Mouse (Mus musculus): ENCODE data around the gene Tmem147.
"Not testable (repeated sequence)": the region's sequence is repeated elsewhere in the genome, so short reads cannot be mapped to it uniquely, and the experiment has no call there.

Gene Tmem147

DNA sequence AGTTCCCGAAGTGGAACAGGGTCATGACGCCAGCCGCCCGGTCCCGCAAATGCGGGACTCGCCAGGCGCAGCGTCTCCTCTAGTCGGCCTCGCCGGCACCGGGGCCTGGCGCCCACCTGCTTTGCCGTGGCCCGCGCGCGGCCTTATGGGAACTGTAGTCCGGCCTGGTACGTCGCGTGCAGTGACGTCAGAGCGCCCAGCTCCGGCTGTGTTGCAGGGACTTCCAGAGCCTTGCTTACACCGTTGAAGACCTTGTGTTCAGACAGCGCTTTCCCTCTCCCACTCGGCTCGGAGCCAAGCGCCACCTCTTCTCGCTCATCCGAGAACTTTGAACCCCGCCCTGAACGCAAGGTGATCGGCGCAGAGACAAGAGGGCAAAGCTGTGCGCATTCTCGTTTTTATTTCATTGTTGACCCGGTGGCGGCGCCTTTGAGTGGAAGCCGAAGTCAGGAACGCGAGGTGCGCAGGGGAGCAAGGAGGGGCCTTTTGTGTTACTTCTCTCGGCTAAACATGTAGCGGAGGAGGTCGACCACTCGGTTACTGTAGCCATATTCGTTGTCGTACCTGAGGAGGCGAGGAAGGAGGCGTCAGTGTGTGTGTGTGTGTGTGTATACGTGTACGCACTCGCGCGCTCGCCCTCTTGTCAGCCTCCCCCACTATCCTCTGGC, at the start of gene Tmem147:
Tmem147 (minus strand) TSS at position 145 of the 668 bp plus-strand sequence.
- peak; percentile 97 for DNase-seq

- no peak for DNase-seq
Measured at GRCm38 (mm10) chr7:30777911-30778310, 48.6 kb upstream of the Tmem147 start.

DNA sequence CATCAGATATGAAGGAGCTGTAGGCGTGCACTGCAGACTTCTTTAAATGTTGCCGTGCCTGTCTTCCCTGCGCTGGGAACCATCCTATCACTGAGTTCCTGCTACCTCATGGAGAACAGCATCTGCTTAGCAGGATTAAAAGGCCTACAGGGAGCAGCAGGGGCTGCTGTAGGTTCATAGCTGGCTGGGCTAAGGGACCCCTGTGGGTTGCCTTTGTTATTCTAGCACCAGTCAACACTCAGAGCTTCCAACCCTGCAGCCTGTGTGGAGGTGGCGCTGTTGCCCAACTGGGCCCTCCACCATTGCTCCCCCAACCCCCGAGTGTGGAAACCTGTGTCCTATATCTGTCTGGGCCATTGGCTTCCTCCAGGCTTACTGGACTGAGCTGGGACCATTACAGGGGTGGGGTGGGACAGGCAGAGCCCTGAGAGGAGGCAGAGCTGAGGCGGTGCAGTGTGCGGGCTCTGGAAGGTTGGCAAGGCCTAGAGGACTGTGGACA, 47.8 kb upstream of the Tmem147 start:
- DNase-seq: no peak

- no peak for DNase-seq
Measured at GRCm38 (mm10) chr7:30776104-30776503, 46.8 kb upstream of the Tmem147 start.

DNA sequence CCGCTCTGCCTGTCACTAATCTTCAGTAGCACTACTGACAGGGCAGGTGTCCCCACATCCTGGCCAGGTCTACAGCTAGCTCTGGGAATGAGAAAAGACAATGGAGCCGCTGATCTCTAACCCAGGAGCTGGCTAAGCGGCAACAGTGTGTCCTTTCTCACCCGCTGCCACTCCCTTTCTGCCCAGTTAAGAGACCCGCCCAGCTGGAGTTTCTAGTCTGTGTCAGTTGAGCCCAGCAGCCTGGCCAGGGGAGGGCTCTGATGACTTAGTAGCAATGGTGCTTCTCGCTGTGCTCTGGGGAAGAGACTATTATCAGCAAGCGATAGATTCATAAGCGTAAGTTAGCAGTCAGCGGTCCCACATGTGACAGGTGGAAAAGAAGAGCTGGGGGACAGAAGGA, 39.9 kb upstream of the Tmem147 start:
- no peak for DNase-seq

DNA sequence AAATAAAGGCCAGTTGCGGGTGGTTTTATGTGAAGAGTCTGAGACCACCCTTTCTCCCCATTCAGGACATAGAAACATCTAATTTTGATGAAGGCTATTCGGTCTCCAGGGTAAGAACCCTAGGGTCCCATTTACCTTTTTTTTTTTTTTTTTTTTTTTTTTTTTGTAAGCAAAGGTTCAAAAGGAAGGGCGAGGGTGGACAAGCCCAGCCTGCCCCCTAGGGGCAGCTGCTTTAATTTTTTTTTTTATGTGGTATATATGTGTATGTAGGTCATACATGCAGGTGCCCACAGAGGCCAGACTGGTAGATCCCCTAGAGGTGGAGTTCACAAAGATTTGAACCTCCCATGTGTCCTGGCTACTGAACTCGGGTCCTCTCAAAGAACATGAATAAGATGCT, 37.1 kb upstream of the Tmem147 start:
- DNase-seq: no peak

DNA sequence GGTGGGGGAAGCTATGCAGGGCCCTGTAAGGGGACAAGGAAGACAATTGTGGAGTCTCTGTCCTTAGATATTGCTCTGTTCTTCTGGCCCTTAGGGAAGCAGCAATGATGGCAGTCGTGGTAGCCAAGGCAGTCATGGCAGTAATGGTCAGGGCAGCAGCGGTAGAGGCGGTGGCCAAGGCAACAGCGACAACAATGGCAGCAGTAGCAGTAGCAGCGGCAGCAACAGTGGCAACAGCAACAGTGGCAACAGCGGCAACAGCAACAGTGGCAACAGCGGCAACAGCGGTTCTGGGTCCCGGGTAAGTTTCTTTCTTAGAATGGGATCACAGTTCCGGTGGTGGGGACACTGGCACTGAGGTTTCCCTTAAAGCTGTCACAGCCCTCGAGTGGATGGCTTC, 35.8 kb upstream of the Tmem147 start:
- DNase-seq: no peak

DNA sequence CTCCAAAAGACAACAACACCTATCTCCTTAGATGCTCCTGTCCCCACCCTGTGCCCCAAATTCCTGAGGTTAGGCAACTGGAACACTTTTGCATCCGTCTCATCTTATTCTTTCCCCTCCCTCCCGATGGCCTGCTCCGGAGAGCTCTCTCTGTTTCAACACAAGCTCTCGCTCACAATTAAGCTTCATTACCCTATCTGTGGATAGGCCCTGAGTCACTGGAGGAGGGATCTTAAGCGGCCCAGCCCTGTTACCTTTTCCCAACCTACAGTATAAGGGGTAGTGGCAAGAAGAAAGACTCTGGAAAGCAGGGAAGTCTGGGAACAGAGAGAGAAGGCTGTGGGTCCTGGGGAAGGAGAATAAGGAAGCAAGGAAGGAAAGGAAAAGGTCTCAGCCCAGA, 34.1 kb upstream of the Tmem147 start, which contains the start of gene Dmkn:
Dmkn (plus strand) TSS at position 301 of the 400 bp plus-strand sequence.
- no peak for DNase-seq

GRCm38 (mm10) chr7:30761769-30762352, 32.5 kb upstream of the Tmem147 start:
- DNase-seq: no peak

DNA sequence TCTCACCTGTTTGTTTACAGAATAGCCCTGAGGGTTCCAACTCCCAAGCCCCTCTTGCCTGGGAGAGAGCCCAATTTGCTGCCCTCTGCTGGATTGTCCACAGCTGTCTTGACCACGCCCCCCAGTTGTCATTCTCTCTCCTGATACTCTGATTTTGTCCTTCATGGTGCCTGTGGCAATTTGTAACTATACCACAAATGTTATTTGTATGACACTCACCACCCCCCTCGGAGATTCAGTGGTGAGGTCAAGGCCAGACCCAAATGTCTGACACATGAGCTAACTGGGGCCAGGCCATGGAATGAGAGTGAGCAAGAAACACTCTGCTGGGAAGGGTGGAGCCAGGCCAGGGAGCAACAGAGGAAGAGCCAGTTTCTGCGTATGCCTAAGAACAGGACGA, 29.5 kb upstream of the Tmem147 start:
- DNase-seq: no peak

DNA sequence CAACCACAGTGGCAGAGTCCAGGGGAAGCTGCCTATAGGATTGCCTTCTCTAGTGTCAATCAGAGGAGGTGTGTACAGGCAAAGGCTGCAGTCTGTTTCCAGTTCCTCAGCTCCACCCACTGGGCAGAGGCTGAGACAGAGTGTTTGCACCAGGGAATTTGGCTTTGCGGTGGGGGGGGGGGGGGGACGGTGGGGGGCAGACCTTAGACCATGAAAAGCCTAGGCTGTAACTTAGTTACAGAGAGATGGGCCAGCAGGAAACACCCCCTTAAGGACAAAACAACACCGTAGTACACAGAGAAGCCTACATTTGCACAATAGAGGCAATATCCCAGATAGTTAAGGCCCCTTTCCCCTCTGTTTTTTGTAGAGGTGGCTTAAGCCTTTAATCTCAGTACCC, 27.7 kb upstream of the Tmem147 start:
- no peak for DNase-seq

- no peak for DNase-seq
Measured at GRCm38 (mm10) chr7:30751086-30751669, 21.8 kb upstream of the Tmem147 start, which contains the start of gene Sbsn. Sbsn (plus strand) TSS chr7:30751471.

- DNase-seq: no peak
Measured at GRCm38 (mm10) chr7:30749824-30750606, 20.7 kb upstream of the Tmem147 start.

DNA sequence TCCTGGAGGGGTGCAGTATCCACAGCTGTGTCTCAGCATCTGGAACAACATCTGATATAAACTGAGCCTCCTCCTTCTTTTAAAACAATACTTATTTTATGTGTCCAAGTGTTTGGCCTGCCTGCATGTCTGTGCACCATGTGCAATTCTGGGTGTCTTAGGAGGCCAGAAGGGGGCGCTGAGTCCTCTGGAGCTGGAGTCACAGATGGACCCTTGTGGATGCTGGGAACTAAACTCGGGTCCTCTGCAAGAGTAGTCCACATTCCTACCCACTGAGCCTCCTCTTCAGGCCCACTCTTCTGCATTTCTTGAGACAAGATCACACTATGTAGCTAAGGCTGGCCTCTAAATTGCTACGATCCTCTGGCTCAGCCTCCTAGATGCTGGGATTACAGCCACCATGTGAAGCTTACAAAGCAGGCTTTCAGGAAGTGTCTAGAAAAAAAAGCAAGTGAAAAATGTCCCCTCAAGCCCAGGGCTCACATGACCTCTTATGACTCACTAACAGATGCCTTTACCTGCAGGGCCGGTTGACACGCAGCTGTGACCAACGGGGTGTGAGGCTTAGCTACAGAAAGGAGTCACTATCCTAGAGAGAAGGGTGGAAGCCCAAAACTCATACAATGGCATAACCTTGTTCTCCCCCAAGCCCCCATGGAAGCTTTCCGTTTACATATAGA, 18.3 kb upstream of the Tmem147 start:
- no peak for DNase-seq

GRCm38 (mm10) chr7:30744022-30744598, 14.8 kb upstream of the Tmem147 start:
- DNase-seq: no peak

DNA sequence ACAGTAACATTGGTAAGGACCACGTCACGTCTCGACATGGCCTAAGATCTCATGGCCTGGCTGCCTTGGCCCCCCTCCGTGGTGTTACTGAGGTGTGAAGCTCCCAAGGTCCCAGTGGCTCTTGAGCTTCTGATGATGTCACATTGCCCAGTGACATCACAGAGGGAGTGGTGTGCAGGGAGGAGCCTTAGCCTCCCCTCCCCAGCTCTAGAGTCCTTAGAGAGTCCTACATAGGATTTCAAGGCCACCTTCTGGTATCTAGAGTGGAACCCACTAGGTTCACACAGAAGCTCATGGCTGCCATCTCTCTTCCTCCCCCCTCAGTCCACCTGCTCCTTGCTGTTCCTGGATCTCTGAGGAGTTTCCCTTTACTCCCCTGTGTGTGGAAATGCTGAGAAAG, 14.3 kb upstream of the Tmem147 start, which contains the start of gene Gapdhs:
Gapdhs (minus strand) TSS at position 65 of the 400 bp plus-strand sequence.
- not testable (repeated sequence) for DNase-seq

DNA sequence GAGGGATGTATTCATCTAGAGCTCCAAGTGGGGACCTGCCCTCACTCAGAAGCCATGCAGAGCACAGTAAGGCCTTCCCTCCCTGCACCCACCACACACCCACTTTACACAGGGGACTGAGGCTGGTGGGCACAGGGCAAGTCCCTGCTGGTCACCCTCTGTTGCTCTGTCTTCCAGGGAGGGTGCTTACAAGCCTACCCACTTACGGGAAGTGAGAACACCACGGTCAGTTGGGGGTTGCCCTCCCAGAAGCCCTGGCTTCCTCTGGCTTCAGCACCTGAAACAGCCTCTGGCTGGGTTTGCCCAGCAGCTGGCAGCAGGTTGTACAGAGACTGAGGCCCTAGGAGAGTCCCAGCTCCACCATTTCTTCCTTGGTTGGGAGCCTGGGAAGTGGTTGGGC, 13.2 kb upstream of the Tmem147 start:
- not testable (repeated sequence) for DNase-seq

DNA sequence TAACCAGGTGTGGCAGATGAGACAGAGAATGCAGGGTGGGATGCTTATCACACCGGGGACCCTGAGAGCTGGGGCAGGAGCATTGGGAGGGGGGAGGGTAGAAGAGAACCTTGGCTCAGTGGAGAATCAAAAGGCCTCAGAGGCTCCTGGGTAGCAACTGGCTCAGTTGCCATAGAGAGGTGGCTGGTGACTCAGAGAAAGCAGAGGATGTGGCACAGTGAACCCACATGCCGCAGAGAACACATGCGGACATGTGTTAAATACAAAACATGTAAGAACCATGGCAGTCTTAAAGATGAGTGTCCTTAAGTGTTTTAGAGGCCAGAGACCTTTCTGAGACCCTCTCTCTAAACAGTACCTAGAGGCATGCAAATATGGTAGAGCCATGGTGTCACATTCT, 6.9 kb upstream of the Tmem147 start:
- DNase-seq: no peak

- DNase-seq: peak; percentile 47
Measured at GRCm38 (mm10) chr7:30730064-30730722, 853 bp upstream of the Tmem147 start.

DNA sequence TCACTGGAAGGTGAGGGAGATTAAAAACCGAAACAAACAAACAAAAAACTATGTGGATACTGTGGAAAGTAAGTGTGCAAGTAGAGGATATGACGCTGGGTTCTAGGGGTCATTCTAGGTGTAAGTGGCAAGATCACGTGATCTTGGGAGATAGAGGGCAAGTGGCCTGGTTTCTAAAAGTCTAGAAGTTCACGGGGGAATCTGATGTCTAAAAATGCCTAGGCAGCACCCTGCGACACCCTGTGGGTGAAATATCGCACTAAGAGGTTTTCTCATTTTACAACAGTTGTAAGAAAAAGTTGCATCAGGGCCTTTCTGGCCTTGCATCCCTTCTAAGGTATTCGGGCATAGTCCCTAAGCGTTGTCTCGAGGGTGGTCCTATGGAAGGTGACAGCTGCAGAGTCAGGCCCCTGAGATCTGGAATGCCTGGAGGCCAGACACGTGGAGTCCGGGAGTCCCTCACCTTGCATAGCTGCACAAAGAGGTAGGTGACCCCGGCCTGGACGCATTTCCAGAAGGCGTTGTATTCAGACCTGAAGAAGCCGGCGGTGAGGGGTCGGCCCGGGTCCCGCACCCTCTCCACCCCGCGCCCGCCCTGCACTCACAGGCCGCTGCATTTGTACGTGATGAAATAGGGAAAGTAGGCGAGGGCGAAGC, 473 bp downstream of the Tmem147 start:
- no peak for DNase-seq

DNA sequence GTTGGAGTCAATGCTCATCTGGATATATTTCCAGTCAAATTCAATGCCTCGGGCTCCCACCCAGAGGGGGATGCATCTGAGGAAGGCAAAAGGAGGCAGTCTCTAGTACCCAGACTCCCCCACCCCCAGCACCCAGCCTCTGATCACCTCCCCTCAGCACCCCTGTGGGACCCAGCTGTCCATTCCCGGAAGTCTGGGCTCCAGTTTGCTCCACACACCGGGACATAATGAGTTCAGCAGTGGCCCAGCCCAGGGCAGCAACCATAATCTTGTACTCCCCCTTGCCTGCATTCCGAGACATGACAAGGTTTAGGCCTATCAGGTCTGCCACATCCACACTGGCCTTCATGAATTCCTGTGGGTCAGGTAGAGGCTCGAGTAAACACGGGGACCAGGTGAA, 1.1 kb downstream of the Tmem147 start:
- peak; percentile 48 for DNase-seq
